Mouse (Mus musculus): ENCODE data around the gene Rnase9. TPM values are rescaled to one million over a fixed set of nuclear protein-coding genes. Genes with fewer than 3 reads are reported as not detected.

Rnase9 gene
- polyA plus RNA-seq, 1 experiment from 2014 or later: not detected

DNA sequence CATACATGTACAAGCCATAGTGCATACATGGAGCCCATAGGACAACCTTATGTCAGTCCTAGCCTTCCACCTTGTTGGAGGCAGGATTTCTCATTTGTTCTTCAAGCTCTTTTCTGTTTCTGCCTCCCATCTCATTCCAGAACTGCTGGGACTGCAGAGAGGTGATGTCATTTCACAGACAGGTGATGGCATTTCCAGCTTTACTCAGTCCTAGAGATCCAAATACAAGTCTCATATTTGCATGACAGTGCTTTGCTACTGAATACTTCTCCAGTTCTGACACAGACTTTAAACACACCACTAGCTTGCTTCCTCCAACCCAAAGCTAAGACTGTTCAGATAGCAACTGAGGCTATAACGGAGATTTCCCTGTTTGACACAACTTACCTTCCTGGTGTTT is 37.5 kb upstream of the Rnase9 start:
- Histone ChIP-seq H3K4me1 (peaks cover 17% of the 10 kb centered on the region), H3K4me3 (no peak overlapping the region), H3K27ac (replicated peaks) (no peak overlapping the region), H3K9me3 (no peaks in the 10 kb centered on the region), H3K36me3 (replicated peaks) (no peaks in the 10 kb centered on the region), H3K27me3 (replicated peaks; ENCODE audit: low read depth, poor library complexity, severe bottlenecking) (peaks cover 11% of the 10 kb centered on the region; the same call in 1 of the 2 replicates)
- WGBS: 78% methylated on average over 1 of the region's 1 CpGs
- no peak for DNase-seq (ENCODE audit: low spot score)

- no peaks in the 10 kb centered on the region for H3K9me3 ChIP-seq
- DNase-seq (ENCODE audit: low spot score): no peak
- H3K27me3 ChIP-seq (replicated peaks; ENCODE audit: low read depth, poor library complexity, severe bottlenecking): no peaks in the 10 kb centered on the region
- 90% methylated on average over 3 of the region's 3 CpGs for WGBS
- no peaks in the 10 kb centered on the region for H3K36me3 ChIP-seq (replicated peaks)
- no peak within 1 kb of the TSS for H3K27ac ChIP-seq (replicated peaks)
- no peaks in the 10 kb centered on the region for H3K4me1 ChIP-seq
- H3K4me3 ChIP-seq: no peak within 1 kb of the TSS
Observed at GRCm38 (mm10) chr14:51074335-51074734, 32.7 kb upstream of the Rnase9 start, which contains the start of gene Olfr750. Gene Olfr750, minus strand, starts transcription at chr14:51074435.

DNA sequence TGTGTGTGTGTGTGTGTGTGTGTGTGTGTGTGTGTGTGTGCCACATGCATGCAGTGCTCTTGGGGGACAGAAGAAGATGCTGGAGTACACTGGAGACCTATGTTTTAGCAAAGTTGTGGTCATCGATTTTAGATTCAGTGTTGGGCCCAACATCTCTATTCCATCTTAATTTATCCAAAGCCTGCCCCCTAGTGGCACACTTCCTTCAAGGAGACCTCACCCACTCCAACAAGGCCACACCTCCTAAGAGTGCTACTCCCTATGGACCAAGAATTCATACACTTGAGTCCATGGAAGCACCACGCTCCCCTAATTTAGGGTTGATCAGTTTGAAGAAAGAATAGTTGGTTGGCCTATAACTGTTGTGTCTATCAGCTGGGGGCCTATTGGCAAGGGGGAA is 27.9 kb upstream of the Rnase9 start:
- 93% methylated on average over 2 of the region's 2 CpGs for WGBS
- Histone ChIP-seq H3K4me1 (peaks cover 7% of the 10 kb centered on the region; the same call in 1 of the 2 replicates), H3K4me3 (no peak overlapping the region), H3K27ac (replicated peaks) (no peak overlapping the region), H3K27me3 (replicated peaks; ENCODE audit: low read depth, poor library complexity, severe bottlenecking) (no peaks in the 10 kb centered on the region), H3K36me3 (replicated peaks) (no peaks in the 10 kb centered on the region), H3K9me3 (no peaks in the 10 kb centered on the region)
- no peak for DNase-seq (ENCODE audit: low spot score)

GRCm38 (mm10) chr14:51068956-51069355 is 27.3 kb upstream of the Rnase9 start:
- H3K4me1 ChIP-seq: peaks cover 7% of the 10 kb centered on the region; the same call in 1 of the 2 replicates
- no peaks in the 10 kb centered on the region for H3K36me3 ChIP-seq (replicated peaks)
- no peaks in the 10 kb centered on the region for H3K27me3 ChIP-seq (replicated peaks; ENCODE audit: low read depth, poor library complexity, severe bottlenecking)
- no peak overlapping the region for H3K27ac ChIP-seq (replicated peaks)
- H3K4me3 ChIP-seq: no peak overlapping the region
- no peaks in the 10 kb centered on the region for H3K9me3 ChIP-seq
- DNase-seq (ENCODE audit: low spot score): no peak
- 87% methylated on average over 5 of the region's 5 CpGs for WGBS

- Histone ChIP-seq H3K27ac (replicated peaks) (no peak overlapping the region), H3K4me3 (no peak overlapping the region), H3K27me3 (replicated peaks; ENCODE audit: low read depth, poor library complexity, severe bottlenecking) (peaks cover 5% of the 10 kb centered on the region; the same call in 1 of the 2 replicates), H3K4me1 (peaks cover 8% of the 10 kb centered on the region), H3K36me3 (replicated peaks) (no peaks in the 10 kb centered on the region), H3K9me3 (no peaks in the 10 kb centered on the region)
- DNase-seq (ENCODE audit: low spot score): no peak
- WGBS: 88% methylated on average over 5 of the region's 5 CpGs
Observed at GRCm38 (mm10) chr14:51060761-51061160, 19.1 kb upstream of the Rnase9 start.

DNA sequence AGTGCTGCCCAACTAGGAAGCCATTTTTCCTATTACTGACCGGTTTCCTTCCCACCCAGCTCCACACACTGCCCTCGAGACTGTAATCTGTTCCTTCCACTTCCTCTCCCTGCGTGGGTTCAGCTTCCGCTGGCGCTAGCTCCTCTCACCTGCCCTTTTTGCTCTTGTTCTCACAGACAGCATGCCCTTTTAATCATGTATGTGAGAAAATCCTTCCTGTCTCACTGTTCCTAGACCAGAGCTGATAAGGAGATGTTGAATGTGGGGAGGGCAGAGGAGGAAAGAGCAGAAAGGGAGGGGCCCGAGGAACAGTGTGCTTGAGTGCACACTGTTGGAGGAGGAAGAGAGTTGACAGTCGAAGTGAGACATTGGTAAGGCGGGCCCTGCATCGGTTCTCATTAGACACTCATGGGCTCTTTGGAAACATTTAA is 15.7 kb upstream of the Rnase9 start, which contains the start of gene Rnase12:
TSS of gene Rnase12 (minus strand) at position 261 of the 431 bp plus-strand sequence.
- no peak for DNase-seq (ENCODE audit: low spot score)

DNA sequence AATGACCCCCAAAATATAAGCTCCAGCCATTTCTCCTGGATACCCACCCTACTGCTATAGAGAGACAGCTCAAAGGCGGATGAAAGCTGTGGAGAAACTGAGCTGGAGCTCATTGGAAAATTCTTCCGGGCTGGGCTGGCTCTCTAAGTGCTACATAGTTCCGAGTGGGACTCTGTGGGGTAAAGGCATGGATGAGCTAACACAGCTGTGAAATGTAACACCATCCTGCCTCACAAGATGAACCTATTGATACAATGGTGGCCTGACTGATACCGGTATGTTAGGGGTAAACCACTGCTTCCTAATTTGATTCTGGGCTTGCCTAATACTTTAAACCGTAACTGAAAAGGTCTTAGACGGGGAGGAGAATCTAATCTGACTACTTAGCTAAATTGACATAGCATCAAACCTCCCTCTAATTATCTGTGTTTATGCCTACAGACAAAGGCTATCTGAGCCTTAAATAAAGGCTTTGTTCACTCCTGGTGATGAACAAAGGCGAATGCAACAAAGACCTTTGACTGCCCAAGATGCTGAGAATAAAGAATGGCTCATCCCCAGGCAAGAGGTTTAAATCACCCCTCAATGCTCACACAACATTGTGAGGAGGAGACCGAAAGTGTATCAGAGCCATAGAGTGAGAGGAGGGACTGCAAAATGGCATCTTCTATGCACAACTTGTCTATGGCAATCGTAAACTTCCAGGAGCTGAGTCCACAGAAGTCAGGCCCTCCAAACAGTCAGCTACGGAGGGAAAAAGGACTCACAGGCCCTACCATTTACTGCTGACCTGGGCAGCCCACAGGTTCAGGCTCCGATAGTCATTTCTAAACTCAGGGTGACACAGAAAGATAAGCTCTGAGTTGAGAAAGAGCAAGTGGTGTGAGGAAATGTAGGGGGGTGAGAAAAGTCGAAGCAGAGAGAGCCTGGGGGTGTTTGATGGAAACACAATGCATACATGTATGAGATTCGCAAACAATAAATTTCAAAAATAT is 12.9 kb upstream of the Rnase9 start:
- H3K9me3 ChIP-seq: no peaks in the 10 kb centered on the region
- H3K27ac ChIP-seq (replicated peaks): no peak overlapping the region
- H3K4me1 ChIP-seq: peaks cover 18% of the 10 kb centered on the region
- no peak for DNase-seq (ENCODE audit: low spot score)
- 38% methylated on average over 13 of the region's 13 CpGs for WGBS
- no peak overlapping the region for H3K4me3 ChIP-seq
- no peaks in the 10 kb centered on the region; the same call in 1 of the 2 replicates for H3K27me3 ChIP-seq (replicated peaks; ENCODE audit: low read depth, poor library complexity, severe bottlenecking)
- H3K36me3 ChIP-seq (replicated peaks): no peaks in the 10 kb centered on the region

More for the DNA sequence above, 15.7 kb upstream of the Rnase9 start, which contains the start of gene Rnase12:
- H3K27ac ChIP-seq (replicated peaks): no peak within 1 kb of the TSS
- peaks cover 5% of the 10 kb centered on the region; the same call in 1 of the 2 replicates for H3K27me3 ChIP-seq (replicated peaks; ENCODE audit: low read depth, poor library complexity, severe bottlenecking)
- no peaks in the 10 kb centered on the region for H3K9me3 ChIP-seq
- WGBS: 74% methylated on average over 9 of the region's 9 CpGs
- no peaks in the 10 kb centered on the region for H3K36me3 ChIP-seq (replicated peaks)
- peaks cover 18% of the 10 kb centered on the region for H3K4me1 ChIP-seq
- H3K4me3 ChIP-seq: no peak within 1 kb of the TSS

DNA sequence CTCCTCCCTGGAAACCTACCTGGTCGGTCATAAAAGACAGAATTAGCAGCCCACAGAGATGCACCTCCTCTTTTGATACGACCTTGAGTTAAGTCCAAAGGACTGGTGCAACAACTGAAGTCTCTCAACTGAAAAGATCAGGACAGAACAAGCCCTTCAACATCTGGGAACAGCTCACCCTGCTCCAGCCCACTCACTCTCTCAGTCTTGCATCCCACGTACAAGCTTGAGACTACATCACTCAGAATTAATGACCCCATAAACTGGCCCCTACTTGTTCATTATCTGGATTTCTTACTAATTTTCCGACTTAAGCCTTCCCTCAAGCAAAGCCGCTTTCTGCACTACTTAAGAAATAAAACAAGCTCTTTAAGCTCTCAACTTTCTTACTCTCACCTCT is 11.5 kb upstream of the Rnase9 start:
- peaks cover 18% of the 10 kb centered on the region for H3K4me1 ChIP-seq
- WGBS: 63% methylated on average over 5 of the region's 5 CpGs

DNA sequence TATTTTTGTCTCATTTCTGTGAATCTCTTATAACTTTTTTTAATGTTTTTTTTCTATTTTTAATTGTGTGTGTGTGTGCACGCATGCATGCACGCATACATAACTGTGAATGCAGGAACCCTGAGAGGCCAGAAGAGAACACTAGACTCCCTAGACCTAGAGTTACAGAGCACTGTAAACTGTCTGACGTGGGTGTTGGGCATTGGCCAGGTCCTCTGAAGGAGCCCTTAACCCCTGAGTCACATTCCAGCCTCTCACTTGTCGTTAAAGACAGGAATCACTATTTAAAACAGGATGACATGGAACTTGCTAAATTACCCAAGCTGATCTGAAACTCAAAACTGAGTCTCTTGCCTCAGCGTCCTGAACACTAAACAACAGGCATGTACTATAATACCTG is 10.3 kb upstream of the Rnase9 start:
- no peaks in the 10 kb centered on the region; the same call in 1 of the 2 replicates for H3K27me3 ChIP-seq (replicated peaks; ENCODE audit: low read depth, poor library complexity, severe bottlenecking)
- no peak for DNase-seq (ENCODE audit: low spot score)

More for the DNA sequence above, 11.5 kb upstream of the Rnase9 start:
- Histone ChIP-seq H3K9me3 (no peaks in the 10 kb centered on the region), H3K27me3 (replicated peaks; ENCODE audit: low read depth, poor library complexity, severe bottlenecking) (no peaks in the 10 kb centered on the region; the same call in 1 of the 2 replicates), H3K36me3 (replicated peaks) (no peaks in the 10 kb centered on the region), H3K4me3 (no peak overlapping the region), H3K27ac (replicated peaks) (no peak overlapping the region)
- DNase-seq (ENCODE audit: low spot score): no peak

DNA sequence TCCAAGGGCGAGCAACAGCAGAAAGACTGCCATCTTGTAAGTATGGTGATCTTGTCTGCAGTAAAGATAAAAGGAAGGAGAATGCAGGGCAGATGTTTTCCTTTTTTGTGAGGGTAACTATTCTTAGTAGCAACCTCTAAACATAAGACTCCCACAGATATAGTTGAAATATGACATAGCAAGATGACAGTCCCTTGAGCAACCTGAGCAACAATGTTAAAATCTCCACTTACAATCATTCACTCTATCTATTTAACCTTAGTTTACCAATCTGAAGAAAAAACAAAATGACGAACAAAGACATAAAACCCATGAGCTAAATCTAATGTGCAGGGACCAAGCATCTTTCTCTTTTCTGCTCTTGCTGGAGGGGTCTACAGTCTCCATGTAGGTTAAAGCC is 8.4 kb upstream of the Rnase9 start, which contains the start of gene Rnase11:
TSS of gene Rnase11 (minus strand) at position 101 of the 400 bp plus-strand sequence.
- WGBS: 87% methylated on average over 2 of the region's 2 CpGs
- no peaks in the 10 kb centered on the region for H3K36me3 ChIP-seq (replicated peaks)
- peaks cover 16% of the 10 kb centered on the region for H3K4me1 ChIP-seq
- DNase-seq (ENCODE audit: low spot score): no peak
- H3K27ac ChIP-seq (replicated peaks): no peak within 1 kb of the TSS
- H3K4me3 ChIP-seq: no peak within 1 kb of the TSS
- no peaks in the 10 kb centered on the region; the same call in 1 of the 2 replicates for H3K27me3 ChIP-seq (replicated peaks; ENCODE audit: low read depth, poor library complexity, severe bottlenecking)
- no peaks in the 10 kb centered on the region for H3K9me3 ChIP-seq

More for the DNA sequence above, 10.3 kb upstream of the Rnase9 start:
- no peak overlapping the region for H3K27ac ChIP-seq (replicated peaks)
- H3K4me1 ChIP-seq: peaks cover 18% of the 10 kb centered on the region
- no peaks in the 10 kb centered on the region for H3K9me3 ChIP-seq
- H3K4me3 ChIP-seq: no peak overlapping the region
- 59% methylated on average over 5 of the region's 5 CpGs for WGBS
- H3K36me3 ChIP-seq (replicated peaks): no peaks in the 10 kb centered on the region

- no peak overlapping the region for H3K27ac ChIP-seq (replicated peaks)
- no peaks in the 10 kb centered on the region for H3K9me3 ChIP-seq
- WGBS: 56% methylated on average over 5 of the region's 5 CpGs
- no peak overlapping the region for H3K4me3 ChIP-seq
- DNase-seq (ENCODE audit: low spot score): no peak
- H3K36me3 ChIP-seq (replicated peaks): no peaks in the 10 kb centered on the region
- H3K4me1 ChIP-seq: peaks cover 6% of the 10 kb centered on the region
- H3K27me3 ChIP-seq (replicated peaks; ENCODE audit: low read depth, poor library complexity, severe bottlenecking): no peaks in the 10 kb centered on the region; the same call in 1 of the 2 replicates
Observed at GRCm38 (mm10) chr14:51047846-51048245, 6.2 kb upstream of the Rnase9 start.

- no peaks in the 10 kb centered on the region for H3K4me1 ChIP-seq
- no peak for DNase-seq (ENCODE audit: low spot score)
- no peaks in the 10 kb centered on the region for H3K27me3 ChIP-seq (replicated peaks; ENCODE audit: low read depth, poor library complexity, severe bottlenecking)
- no peaks in the 10 kb centered on the region for H3K36me3 ChIP-seq (replicated peaks)
- no peak overlapping the region for H3K4me3 ChIP-seq
- no peak overlapping the region for H3K27ac ChIP-seq (replicated peaks)
- WGBS: 87% methylated on average over 4 of the region's 4 CpGs
- no peaks in the 10 kb centered on the region for H3K9me3 ChIP-seq
Observed at GRCm38 (mm10) chr14:51036214-51036613, 5.5 kb downstream of the Rnase9 start.
